Mouse (Mus musculus) kidney, embryonic 15.5 days (tissue): ENCODE data around the gene Nfu1. TPM values are rescaled to one million over a fixed set of nuclear protein-coding genes. Genes with fewer than 3 reads are reported as not detected.

Source experiments
- ATAC-seq: fragments of 200-750 bp; cut with Nextera tagmentation; replicated peaks from 2 replicates; pipeline ENCODE4 v1.8.0; 2017; ENCODE audit warnings: moderate TSS enrichment; ENCODE audit not compliant: low FRiP score
- H3K27ac ChIP-seq: fragments of 300-500 bp; sonication (generic); 2 replicates; pipeline ENCODE4 v1.5.1; 2015; ENCODE audit warnings: mild to moderate bottlenecking, inconsistent platforms
- H3K27me3 ChIP-seq: fragments of 300-500 bp; sonication (generic); 2 replicates; pipeline ENCODE4 v1.6.1; 2015; ENCODE audit warnings: inconsistent platforms
- H3K36me3 ChIP-seq: fragments of 300-500 bp; sonication (generic); 2 replicates; pipeline ENCODE4 v1.6.1; 2015; ENCODE audit warnings: inconsistent platforms
- H3K4me1 ChIP-seq: fragments of 300-500 bp; sonication (generic); 2 replicates; pipeline ENCODE4 v1.6.1; 2015; ENCODE audit warnings: inconsistent platforms
- H3K4me2 ChIP-seq: fragments of 300-500 bp; sonication (generic); 2 replicates; pipeline ENCODE4 v1.6.1; 2015; ENCODE audit warnings: moderate library complexity, mild to moderate bottlenecking, inconsistent platforms
- H3K4me3 ChIP-seq: fragments of 300-500 bp; sonication (generic); replicated peaks from 2 replicates; pipeline ENCODE4 v1.5.1; 2015; ENCODE audit warnings: mild to moderate bottlenecking, inconsistent platforms
- H3K9ac ChIP-seq: fragments of 300-500 bp; sonication (generic); 2 replicates; pipeline ENCODE4 v1.6.1; 2015; ENCODE audit warnings: mild to moderate bottlenecking, inconsistent platforms
- H3K9me3 ChIP-seq: fragments of 300-500 bp; sonication (generic); replicated peaks from 2 replicates; pipeline ENCODE4 v1.6.1; 2016; ENCODE audit warnings: inconsistent platforms
- WGBS: fragments of 180-500 bp; shearing (Covaris S2); methylation state at CpG from one replicate; pipeline ENCODE4 v1.1.7; 2015; ENCODE audit warnings: mixed read lengths; 5-methylcytosine and 5-hydroxymethylcytosine counted together
- polyA plus RNA-seq: library from polyadenylated mRNA; unstranded; fragments of >200 nt; fragmentation: Nextera tagmentation; extraction: Ambion mirVana; gene quantifications from 2 replicates; pipeline ENCODE4 v1.2.1, GENCODE M21; 2015

Nfu1 gene
- 104 and 106 TPM in 2 replicates for polyA plus RNA-seq

- H3K27ac ChIP-seq: peak within 1 kb of the TSS; percentile 90
- ATAC-seq: no peak
- peaks cover 14% of the 10 kb centered on the region for H3K4me1 ChIP-seq
- H3K9ac ChIP-seq: peak within 1 kb of the TSS; percentile 94
- 68% methylated on average over 6 of the region's 6 CpGs for WGBS
- peak within 1 kb of the TSS; percentile 89 for H3K4me3 ChIP-seq
- peaks cover 15% of the 10 kb centered on the region for H3K36me3 ChIP-seq
- H3K27me3 ChIP-seq: no peaks in the 10 kb centered on the region
- no peaks in the 10 kb centered on the region for H3K9me3 ChIP-seq
- peak within 1 kb of the TSS; percentile 63 for H3K4me2 ChIP-seq
These were observed at the start of gene Nfu1 for GRCm38 (mm10) chr6:87008887-87009286. Gene Nfu1 (plus strand): TSS chr6:87009236.

GRCm38 (mm10) chr6:86963987-86964685 is 44.9 kb upstream of the Nfu1 start:
- H3K9me3 ChIP-seq: no peaks in the 10 kb centered on the region
- no peak overlapping the region for H3K4me3 ChIP-seq
- H3K36me3 ChIP-seq: peaks cover 88% of the 10 kb centered on the region
- ATAC-seq: no peak
- H3K9ac ChIP-seq: no peak overlapping the region
- H3K4me1 ChIP-seq: no peaks in the 10 kb centered on the region
- H3K27me3 ChIP-seq: no peaks in the 10 kb centered on the region
- WGBS: 86% methylated on average over 7 of the region's 7 CpGs
- H3K4me2 ChIP-seq: no peak overlapping the region
- no peak overlapping the region for H3K27ac ChIP-seq

GRCm38 (mm10) chr6:86967166-86967565 is 41.9 kb upstream of the Nfu1 start:
- H3K4me2 ChIP-seq: no peak overlapping the region
- H3K9me3 ChIP-seq: no peaks in the 10 kb centered on the region
- no peaks in the 10 kb centered on the region for H3K27me3 ChIP-seq
- WGBS: 82% methylated on average over 2 of the region's 2 CpGs
- H3K4me3 ChIP-seq: no peak overlapping the region
- no peak overlapping the region for H3K27ac ChIP-seq
- H3K36me3 ChIP-seq: peaks cover 81% of the 10 kb centered on the region
- no peak overlapping the region for H3K9ac ChIP-seq
- ATAC-seq: no peak
- no peaks in the 10 kb centered on the region for H3K4me1 ChIP-seq

GRCm38 (mm10) chr6:86973956-86974355 is 35.1 kb upstream of the Nfu1 start:
- WGBS: 96% methylated on average over 4 of the region's 4 CpGs
- Histone ChIP-seq H3K9me3 (no peaks in the 10 kb centered on the region), H3K4me2 (no peak overlapping the region), H3K4me1 (0 out of 2 replicates have a peak, but pooled peaks cover 2% of the 10 kb centered on the region), H3K27ac (no peak overlapping the region), H3K27me3 (no peaks in the 10 kb centered on the region), H3K4me3 (no peak overlapping the region), H3K9ac (no peak overlapping the region), H3K36me3 (peaks cover 59% of the 10 kb centered on the region)
- no peak for ATAC-seq

- H3K27ac ChIP-seq: peak overlapping the region; percentile 49
- WGBS: 82% methylated on average over 8 of the region's 8 CpGs
- no peaks in the 10 kb centered on the region for H3K27me3 ChIP-seq
- 0 out of 2 replicates have a peak, but pooled peaks cover 4% of the 10 kb centered on the region for H3K4me1 ChIP-seq
- H3K4me3 ChIP-seq: no peak overlapping the region
- H3K36me3 ChIP-seq: peaks cover 41% of the 10 kb centered on the region
- H3K9ac ChIP-seq: no peak overlapping the region
- no peaks in the 10 kb centered on the region for H3K9me3 ChIP-seq
- no peak for ATAC-seq
- H3K4me2 ChIP-seq: no peak overlapping the region
These were observed 30.7 kb upstream of the Nfu1 start for GRCm38 (mm10) chr6:86978156-86978908.

- Histone ChIP-seq H3K4me1 (0 out of 2 replicates have a peak, but pooled peaks cover 4% of the 10 kb centered on the region), H3K9ac (no peak overlapping the region), H3K9me3 (no peaks in the 10 kb centered on the region), H3K4me3 (no peak overlapping the region), H3K4me2 (no peak overlapping the region), H3K27ac (peak overlapping the region; percentile 49), H3K27me3 (no peaks in the 10 kb centered on the region), H3K36me3 (peaks cover 38% of the 10 kb centered on the region)
- ATAC-seq: no peak
- WGBS: 80% methylated on average over 6 of the region's 6 CpGs
These were observed 30.1 kb upstream of the Nfu1 start for GRCm38 (mm10) chr6:86978909-86979265.

GRCm38 (mm10) chr6:86981206-86981605 is 27.8 kb upstream of the Nfu1 start:
- Histone ChIP-seq H3K4me2 (no peak overlapping the region), H3K36me3 (peaks cover 33% of the 10 kb centered on the region), H3K9me3 (no peaks in the 10 kb centered on the region), H3K27me3 (no peaks in the 10 kb centered on the region), H3K4me1 (0 out of 2 replicates have a peak, but pooled peaks cover 4% of the 10 kb centered on the region), H3K4me3 (no peak overlapping the region), H3K27ac (no peak overlapping the region), H3K9ac (no peak overlapping the region)
- WGBS: 80% methylated on average over 2 of the region's 2 CpGs
- ATAC-seq: no peak

- Histone ChIP-seq H3K27me3 (no peaks in the 10 kb centered on the region), H3K4me1 (no peaks in the 10 kb centered on the region), H3K9ac (no peak overlapping the region), H3K27ac (no peak overlapping the region), H3K9me3 (no peaks in the 10 kb centered on the region), H3K4me3 (no peak overlapping the region), H3K4me2 (no peak overlapping the region), H3K36me3 (peaks cover 28% of the 10 kb centered on the region)
- WGBS: 81% methylated on average over 8 of the region's 8 CpGs
- ATAC-seq: no peak
These were observed 23.5 kb upstream of the Nfu1 start for GRCm38 (mm10) chr6:86985314-86986106.

GRCm38 (mm10) chr6:86989576-86989975 is 19.5 kb upstream of the Nfu1 start:
- Histone ChIP-seq H3K4me1 (0 out of 2 replicates have a peak, but pooled peaks cover 2% of the 10 kb centered on the region), H3K9me3 (no peaks in the 10 kb centered on the region), H3K36me3 (peaks cover 20% of the 10 kb centered on the region), H3K27me3 (no peaks in the 10 kb centered on the region), H3K4me2 (no peak overlapping the region), H3K9ac (no peak overlapping the region), H3K27ac (no peak overlapping the region), H3K4me3 (no peak overlapping the region)
- ATAC-seq: no peak
- WGBS: 89% methylated on average over 6 of the region's 6 CpGs

GRCm38 (mm10) chr6:86991041-86991440 is 18.0 kb upstream of the Nfu1 start:
- H3K4me2 ChIP-seq: no peak overlapping the region
- peaks cover 23% of the 10 kb centered on the region for H3K36me3 ChIP-seq
- H3K9me3 ChIP-seq: no peaks in the 10 kb centered on the region
- H3K27ac ChIP-seq: no peak overlapping the region
- H3K4me1 ChIP-seq: 0 out of 2 replicates have a peak, but pooled peaks cover 3% of the 10 kb centered on the region
- H3K9ac ChIP-seq: no peak overlapping the region
- WGBS: 76% methylated on average over 3 of the region's 3 CpGs
- ATAC-seq: no peak
- no peaks in the 10 kb centered on the region for H3K27me3 ChIP-seq
- H3K4me3 ChIP-seq: no peak overlapping the region

GRCm38 (mm10) chr6:86992349-86992748 is 16.7 kb upstream of the Nfu1 start:
- no peak overlapping the region for H3K9ac ChIP-seq
- H3K4me1 ChIP-seq: 0 out of 2 replicates have a peak, but pooled peaks cover 3% of the 10 kb centered on the region
- H3K36me3 ChIP-seq: peaks cover 31% of the 10 kb centered on the region
- no peak overlapping the region for H3K4me2 ChIP-seq
- ATAC-seq: no peak
- H3K9me3 ChIP-seq: no peaks in the 10 kb centered on the region
- no peaks in the 10 kb centered on the region for H3K27me3 ChIP-seq
- 86% methylated on average over 8 of the region's 8 CpGs for WGBS
- no peak overlapping the region for H3K27ac ChIP-seq
- H3K4me3 ChIP-seq: no peak overlapping the region

- no peak overlapping the region for H3K4me2 ChIP-seq
- no peak overlapping the region for H3K27ac ChIP-seq
- H3K36me3 ChIP-seq: peaks cover 44% of the 10 kb centered on the region
- H3K9me3 ChIP-seq: no peaks in the 10 kb centered on the region
- WGBS: 81% methylated on average over 4 of the region's 4 CpGs
- H3K4me1 ChIP-seq: 0 out of 2 replicates have a peak, but pooled peaks cover 3% of the 10 kb centered on the region
- no peak overlapping the region for H3K9ac ChIP-seq
- ATAC-seq: no peak
- H3K4me3 ChIP-seq: no peak overlapping the region
- H3K27me3 ChIP-seq: no peaks in the 10 kb centered on the region
These were observed 14.8 kb upstream of the Nfu1 start for GRCm38 (mm10) chr6:86994254-86994653.
